Mouse (Mus musculus): ENCODE results near the gene Slc24a3. TPM values are rescaled to one million over a fixed set of nuclear protein-coding genes. Genes with fewer than 3 reads are reported as not detected.

Slc24a3 gene
- polyA plus RNA-seq, 1 experiment from 2014 or later = 8.0 TPM

- Histone ChIP-seq H3K36me3 (ENCODE audit: control insufficient read depth, insufficient read depth) (no peaks in the 10 kb centered on the region), H3K4me2 (ENCODE audit: low read length) (no peak overlapping the region), H3K27ac (ENCODE audit: low read length) (no peak overlapping the region), H3K9me3 (ENCODE audit: control insufficient read depth, low read length) (no peaks in the 10 kb centered on the region), H3K4me1 (replicated peaks; ENCODE audit: control insufficient read depth, insufficient read depth, low read length) (no peaks in the 10 kb centered on the region), H3K4me3 (replicated peaks; ENCODE audit: low read length) (no peak overlapping the region), H3K9ac (replicated peaks; ENCODE audit: low read depth, low read length) (no peak overlapping the region), H3K27me3 (replicated peaks; ENCODE audit: control insufficient read depth, insufficient read depth, low read length) (no peaks in the 10 kb centered on the region)
- WGBS = 85% methylated on average over 10 of the region's 10 CpGs
- ATAC-seq = no peak
These were observed 523.9 kb downstream of the Slc24a3 start for GRCm38 (mm10) chr2:145691367-145692009.
